Mouse (Mus musculus) gastrocnemius, adult 2 months (tissue): ENCODE results near the gene Atl1. TPM values are rescaled to one million over a fixed set of nuclear protein-coding genes. Genes with fewer than 3 reads are reported as not detected.

Experiments used
- DNase-seq: peaks from one replicate; pipeline ENCODE4 v3.0.0; 2022
- H3K27ac ChIP-seq: fragments of 200-600 bp; 2 replicates; pipeline ENCODE4 v1.8.1; 2022; ENCODE audit warnings: mild to moderate bottlenecking
- H3K4me3 ChIP-seq: fragments of 200-600 bp; 2 replicates; pipeline ENCODE4 v1.8.1; 2022; ENCODE audit warnings: mild to moderate bottlenecking, moderate library complexity
- CTCF ChIP-seq: fragments of 200-600 bp; IDR thresholded peaks from 2 replicates; pipeline ENCODE4 v1.8.1; 2022; ENCODE audit warnings: antibody characterized with exemption, mild to moderate bottlenecking, moderate library complexity
- intact Hi-C: fragments of 180-260 bp; cut with DNase I; formaldehyde crosslinking; loops from one replicate; pipeline ENCODE4 v1.15.1; 2025
- total RNA-seq, 2 experiments: library from RNA; stranded (reverse); gene quantifications; 2 replicates each; pipeline ENCODE4 v1.2.3; 2021

Gene Atl1
- total RNA-seq, 2 experiments from 2014 or later = 2.1 to 2.2 TPM

DNA sequence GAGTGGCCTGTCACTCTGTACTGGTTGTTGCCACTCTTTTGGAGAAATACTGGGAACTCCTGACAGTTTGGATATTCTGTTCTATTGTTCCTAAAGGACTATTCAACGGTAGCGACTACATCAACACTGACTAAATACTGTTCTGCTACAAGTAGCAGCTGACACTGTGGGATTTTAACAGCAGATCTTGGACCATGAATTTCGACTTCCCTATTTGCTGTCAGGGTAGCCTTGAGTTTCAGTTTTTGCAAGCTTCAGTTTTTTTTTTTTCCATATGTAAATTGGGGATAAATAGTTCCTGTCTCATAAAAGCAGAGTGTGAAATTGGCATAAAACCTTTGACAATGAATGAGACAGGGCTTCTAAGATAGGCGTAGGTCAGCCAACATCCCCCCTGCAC is 117.9 kb downstream of the Atl1 start:
- Histone ChIP-seq H3K27ac (no peak overlapping the region), H3K4me3 (no peak overlapping the region)
- intact Hi-C loops = no loop called here
- TF ChIP-seq CTCF = no peak
- no peak for DNase-seq

DNA sequence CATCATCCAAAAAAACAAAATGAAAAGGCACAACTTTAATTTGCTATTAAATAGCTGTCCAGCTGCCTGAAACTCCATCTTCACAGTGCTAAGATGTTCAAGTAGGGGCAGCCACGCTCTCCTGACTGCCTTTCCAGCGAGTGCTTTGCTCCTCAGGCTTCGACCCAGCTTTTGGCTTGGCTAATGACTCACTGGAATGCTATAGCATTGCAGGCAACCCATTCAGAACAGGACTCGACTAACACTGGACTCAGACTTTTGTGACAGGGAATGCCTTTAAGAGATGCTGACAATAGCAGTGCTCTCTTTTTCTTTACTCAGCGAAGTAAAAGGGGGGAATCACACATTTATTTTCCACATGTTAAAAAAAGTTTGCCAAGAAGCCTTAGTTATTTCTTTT is 119.3 kb downstream of the Atl1 start:
- TF ChIP-seq CTCF = no peak
- peak overlapping the region; percentile 72 for H3K27ac ChIP-seq
- H3K4me3 ChIP-seq = no peak overlapping the region
- DNase-seq = peak; percentile 30
- intact Hi-C loops = no loop called here

DNA sequence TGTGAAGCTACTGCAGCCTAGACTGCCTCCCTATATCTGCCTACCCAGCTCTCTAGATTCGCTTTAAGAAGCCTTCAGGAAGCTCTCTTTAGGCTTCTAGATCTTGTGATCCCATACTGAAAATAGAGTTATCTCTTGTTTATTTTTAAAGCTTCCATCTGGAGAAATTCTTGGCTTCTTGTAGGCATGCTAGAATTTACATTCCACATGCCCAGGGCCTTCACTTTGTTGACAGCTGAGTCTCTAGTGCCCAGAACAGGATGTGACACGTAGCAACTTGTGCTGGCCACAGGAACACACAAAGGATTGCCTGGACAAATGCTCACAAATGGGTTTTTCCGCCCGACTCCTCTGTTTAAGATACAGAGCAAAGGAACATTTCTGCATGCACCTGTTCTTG is 123.5 kb downstream of the Atl1 start:
- Histone ChIP-seq H3K4me3 (no peak overlapping the region), H3K27ac (peak overlapping the region; percentile 75)
- peak; percentile 19 for DNase-seq
- TF ChIP-seq CTCF = no peak
- intact Hi-C loops = loop anchor here (5.0 kb wide), 1 partner anchor 54 kb away; no protein-coding TSS in a partner anchor

Other genes with a start within 250 kb of the Atl1 start
- 10 to 100 TPM; 45.1 to 55.4 TPM for gene Sos2, start 210.8 kb upstream of the Atl1 start, total RNA-seq
- gene L2hgdh, start 167.7 kb upstream of the Atl1 start, total RNA-seq = 10 to 100 TPM; 38.7 to 39.6 TPM
- 10 to 100 TPM; 20.1 to 24.4 TPM for gene Atp5s, start 167.7 kb upstream of the Atl1 start, total RNA-seq
- gene Cdkl1, start 101.3 kb upstream of the Atl1 start, total RNA-seq = 1 to 10 TPM in 1 of 2 experiments, under 1 TPM in 1; 0.69 to 1.3 TPM
- gene Map4k5, start 586 bp downstream of the Atl1 start, total RNA-seq = 10 to 100 TPM; 22.9 to 25.9 TPM
- gene Sav1, start 94.4 kb downstream of the Atl1 start, total RNA-seq = 10 to 100 TPM; 42.9 to 53.6 TPM
- 10 to 100 TPM; 23.6 to 24.6 TPM for gene Nin, start 221.1 kb downstream of the Atl1 start, total RNA-seq